Mouse (Mus musculus) hindbrain, embryonic 14.5 days (tissue): ENCODE measurements around the gene Lgals2. TPM values are rescaled to one million over a fixed set of nuclear protein-coding genes. Genes with fewer than 3 reads are reported as not detected.

Experiments
- ATAC-seq: fragments of 200-750 bp; cut with Nextera tagmentation; 2 replicates; pipeline ENCODE4 v1.8.0; 2017; ENCODE audit warnings: moderate number of reproducible peaks, mild to moderate bottlenecking, moderate TSS enrichment, moderate library complexity; ENCODE audit not compliant: low FRiP score
- DNase-seq: peaks from one replicate; pipeline ENCODE4 v3.0.0-alpha.2; 2015; ENCODE audit warnings: low spot score
- H3K27ac ChIP-seq: fragments of 300-500 bp; sonication (generic); 2 replicates; pipeline ENCODE4 v1.5.1; 2014; ENCODE audit warnings: mild to moderate bottlenecking, moderate library complexity
- H3K27me3 ChIP-seq: fragments of 300-500 bp; sonication (generic); 2 replicates; pipeline ENCODE4 v1.6.1; 2014; ENCODE audit warnings: mild to moderate bottlenecking, low read length, mixed read lengths; ENCODE audit not compliant: control insufficient read depth, insufficient read depth
- H3K36me3 ChIP-seq: fragments of 300-500 bp; sonication (generic); replicated peaks from 2 replicates; pipeline ENCODE4 v1.6.1; 2014; ENCODE audit not compliant: control insufficient read depth, insufficient read depth
- H3K4me1 ChIP-seq: fragments of 300-500 bp; sonication (generic); replicated peaks from 2 replicates; pipeline ENCODE4 v1.6.1; 2014; ENCODE audit warnings: antibody characterized with exemption, low read length, mixed read lengths; ENCODE audit not compliant: control insufficient read depth, insufficient read depth
- H3K4me2 ChIP-seq: fragments of 300-500 bp; sonication (generic); replicated peaks from 2 replicates; pipeline ENCODE4 v1.6.1; 2014; ENCODE audit warnings: mild to moderate bottlenecking, moderate library complexity
- H3K4me3 ChIP-seq: fragments of 300-500 bp; sonication (generic); replicated peaks from 2 replicates; pipeline ENCODE4 v1.5.1; 2014; ENCODE audit warnings: mild to moderate bottlenecking, low read length
- H3K9ac ChIP-seq: fragments of 300-500 bp; sonication (generic); 2 replicates; pipeline ENCODE4 v1.6.1; 2014
- H3K9me3 ChIP-seq: fragments of 300-500 bp; sonication (generic); 2 replicates; pipeline ENCODE4 v1.6.1; 2016; ENCODE audit warnings: low read length; ENCODE audit not compliant: control insufficient read depth
- WGBS: fragments of 180-500 bp; shearing (Covaris S2); extraction: QIAGEN DNeasy Blood & Tissue Kit; methylation state at CpG from one replicate; pipeline ENCODE4 v1.1.7; 2014; 5-methylcytosine and 5-hydroxymethylcytosine counted together
- polyA plus RNA-seq: library from polyadenylated mRNA; unstranded; fragments of >200 nt; fragmentation: Nextera tagmentation; extraction: Ambion mirVana; gene quantifications from 2 replicates; pipeline ENCODE4 v1.2.1, GENCODE M21; 2014

Lgals2 gene
- polyA plus RNA-seq, 1 experiment from 2014 or later = not detected

DNA sequence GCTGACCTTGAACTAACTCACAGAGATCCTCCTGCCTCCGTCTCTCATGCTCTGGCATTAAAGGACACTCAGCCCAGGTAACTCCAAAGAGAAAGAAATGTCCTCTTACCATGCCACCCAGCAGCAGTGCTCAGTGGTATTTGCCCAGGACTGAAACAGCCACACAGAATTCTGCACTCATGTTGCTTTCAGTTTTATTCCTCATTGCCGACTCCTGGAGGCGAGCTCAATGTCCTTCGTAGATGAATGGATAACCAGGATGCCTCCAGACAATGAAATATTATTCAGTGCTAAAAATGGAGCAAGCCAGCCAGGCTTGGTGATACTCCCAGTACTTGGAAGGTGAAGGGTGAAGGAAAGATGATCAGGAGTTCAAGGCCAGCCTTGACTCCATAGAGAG is 41.7 kb downstream of the Lgals2 start:
- Histone ChIP-seq H3K27me3 (no peaks in the 10 kb centered on the region), H3K9me3 (no peaks in the 10 kb centered on the region), H3K9ac (no peak overlapping the region), H3K36me3 (no peaks in the 10 kb centered on the region), H3K4me1 (no peaks in the 10 kb centered on the region), H3K27ac (no peak overlapping the region), H3K4me2 (no peak overlapping the region), H3K4me3 (no peak overlapping the region)
- DNase-seq = no peak
- 95% methylated on average over 4 of the region's 4 CpGs for WGBS
- no peak for ATAC-seq

DNA sequence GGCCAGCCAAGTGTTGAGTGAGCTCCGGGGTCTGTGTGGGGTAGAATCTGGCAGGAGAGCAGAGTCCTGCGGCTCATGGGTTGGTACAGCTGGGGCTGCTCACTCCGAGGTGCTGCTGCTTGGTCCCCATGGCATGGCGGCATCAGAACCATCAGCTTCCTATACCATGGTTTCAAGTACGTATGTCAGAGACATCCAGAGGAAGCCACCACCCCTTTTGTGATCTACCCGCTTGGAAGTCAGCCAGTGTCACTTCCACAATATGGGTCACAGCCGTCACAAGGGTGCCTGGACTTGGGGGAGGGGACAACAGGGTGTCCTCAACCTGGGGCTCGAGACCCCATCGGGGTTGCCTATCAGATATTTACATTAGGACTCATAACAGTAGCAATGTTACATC is 45.2 kb downstream of the Lgals2 start:
- Histone ChIP-seq H3K4me3 (no peak overlapping the region), H3K9ac (no peak overlapping the region), H3K4me1 (no peaks in the 10 kb centered on the region), H3K4me2 (no peak overlapping the region), H3K36me3 (no peaks in the 10 kb centered on the region), H3K27me3 (0 out of 2 replicates have a peak, but pooled peaks cover 5% of the 10 kb centered on the region), H3K27ac (no peak overlapping the region), H3K9me3 (no peaks in the 10 kb centered on the region)
- ATAC-seq (no peak), DNase-seq (no peak)
- WGBS = 69% methylated on average over 9 of the region's 9 CpGs

DNA sequence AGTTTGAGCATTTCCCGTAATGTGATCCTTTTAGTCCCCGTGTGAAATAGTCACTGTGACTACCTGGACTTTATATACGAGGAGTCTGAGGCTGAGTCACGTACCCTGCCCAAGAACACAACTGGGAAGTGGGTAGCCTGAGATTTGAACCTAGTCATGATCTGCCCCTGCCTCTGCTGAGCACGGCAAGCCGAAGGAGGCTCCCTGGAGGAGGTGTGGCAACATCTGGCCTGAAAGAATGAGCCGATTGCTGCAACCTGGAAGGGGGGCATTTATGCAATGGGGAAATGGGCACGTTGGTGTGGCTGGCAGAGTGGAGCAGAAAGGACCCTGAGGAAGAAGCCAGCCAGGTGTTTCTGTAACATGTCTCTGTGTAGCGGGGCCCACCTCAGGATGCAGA is 45.6 kb downstream of the Lgals2 start:
- Histone ChIP-seq H3K9me3 (no peaks in the 10 kb centered on the region), H3K36me3 (no peaks in the 10 kb centered on the region), H3K4me3 (no peak overlapping the region), H3K4me2 (no peak overlapping the region), H3K27ac (no peak overlapping the region), H3K4me1 (no peaks in the 10 kb centered on the region), H3K9ac (no peak overlapping the region), H3K27me3 (0 out of 2 replicates have a peak, but pooled peaks cover 5% of the 10 kb centered on the region)
- no peak for DNase-seq
- WGBS = 70% methylated on average over 9 of the region's 9 CpGs
- ATAC-seq = no peak

DNA sequence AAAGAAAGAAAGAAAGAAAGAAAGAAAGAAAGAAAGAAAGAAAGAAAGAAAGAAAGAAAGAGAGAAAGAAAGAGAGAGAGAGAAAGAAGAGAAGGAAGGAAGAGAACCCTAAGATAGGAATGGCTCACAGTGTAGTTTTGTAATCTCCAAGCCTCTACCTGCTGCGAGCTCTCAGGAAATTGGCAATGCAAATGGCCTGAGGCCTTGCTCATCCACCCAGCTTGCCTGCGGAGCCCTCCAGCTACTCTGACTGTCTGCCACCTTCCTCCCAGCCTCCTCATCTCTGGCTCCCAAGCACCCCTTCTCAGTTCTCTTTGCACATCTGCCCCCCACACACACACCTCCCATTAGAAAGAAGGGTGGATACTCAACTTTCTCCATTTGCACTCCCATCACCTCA is 46.3 kb downstream of the Lgals2 start:
- H3K36me3 ChIP-seq = no peaks in the 10 kb centered on the region
- H3K4me3 ChIP-seq = no peak overlapping the region
- H3K9me3 ChIP-seq = no peaks in the 10 kb centered on the region
- DNase-seq = no peak
- no peaks in the 10 kb centered on the region for H3K4me1 ChIP-seq
- H3K27ac ChIP-seq = no peak overlapping the region
- H3K27me3 ChIP-seq = peaks cover 6% of the 10 kb centered on the region; the same call in 1 of the 2 replicates
- WGBS = 84% methylated on average over 2 of the region's 2 CpGs
- ATAC-seq = no peak
- no peak overlapping the region for H3K4me2 ChIP-seq
- H3K9ac ChIP-seq = no peak overlapping the region

DNA sequence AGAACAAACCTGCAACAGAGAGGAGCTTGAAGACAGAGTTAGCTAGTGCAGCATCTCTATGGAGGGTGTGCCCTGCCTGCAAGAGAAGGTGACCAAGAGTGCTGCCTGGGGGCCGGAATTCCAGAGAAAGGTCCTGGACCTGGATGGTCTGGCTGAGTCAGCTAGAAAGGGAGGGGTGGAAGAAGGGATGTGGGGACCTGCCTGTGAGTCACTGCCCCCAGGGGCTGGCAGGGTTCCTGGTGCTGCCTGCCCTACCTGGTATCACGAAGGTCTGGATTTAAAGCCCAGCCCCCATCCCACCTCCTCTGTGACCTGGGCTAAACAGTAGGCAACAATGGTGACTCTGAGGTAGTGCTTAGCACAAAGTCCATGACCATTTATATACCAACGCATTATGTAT is 48.2 kb downstream of the Lgals2 start:
- ATAC-seq (no peak), DNase-seq (no peak)
- 90% methylated on average over 3 of the region's 3 CpGs for WGBS

DNA sequence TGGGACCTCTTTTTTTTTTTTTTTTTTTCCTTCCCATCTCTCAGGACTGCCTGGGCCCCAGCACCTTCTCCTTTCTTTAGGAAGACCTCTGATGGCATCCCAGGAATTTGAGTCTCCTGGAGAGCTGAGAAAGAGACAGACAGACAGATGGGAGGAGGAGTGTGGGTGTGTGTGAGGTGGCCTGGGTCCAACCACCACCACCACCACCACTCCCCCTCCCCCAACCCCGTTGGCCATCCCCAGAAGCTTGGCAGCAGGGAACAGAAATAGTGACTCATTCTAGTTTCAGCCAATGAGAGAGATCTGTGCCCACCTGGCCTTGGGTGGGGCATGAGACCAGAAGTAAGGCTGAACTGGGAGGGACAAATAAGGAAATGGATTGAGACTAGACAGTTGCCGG is 48.7 kb downstream of the Lgals2 start:
- Histone ChIP-seq H3K4me3 (no peak overlapping the region), H3K4me1 (peaks cover 14% of the 10 kb centered on the region; the same call in 1 of the 2 replicates), H3K4me2 (no peak overlapping the region), H3K36me3 (no peaks in the 10 kb centered on the region), H3K27ac (no peak overlapping the region), H3K27me3 (peaks cover 30% of the 10 kb centered on the region), H3K9ac (no peak overlapping the region), H3K9me3 (no peaks in the 10 kb centered on the region)
- WGBS = 58% methylated on average over 2 of the region's 2 CpGs
- DNase-seq (no peak), ATAC-seq (no peak)

More for the DNA sequence above, 48.2 kb downstream of the Lgals2 start:
- Histone ChIP-seq H3K9me3 (no peaks in the 10 kb centered on the region), H3K9ac (no peak overlapping the region), H3K4me1 (peaks cover 8% of the 10 kb centered on the region; the same call in 1 of the 2 replicates), H3K36me3 (no peaks in the 10 kb centered on the region), H3K27me3 (peaks cover 25% of the 10 kb centered on the region), H3K4me3 (no peak overlapping the region), H3K27ac (no peak overlapping the region), H3K4me2 (no peak overlapping the region)

DNA sequence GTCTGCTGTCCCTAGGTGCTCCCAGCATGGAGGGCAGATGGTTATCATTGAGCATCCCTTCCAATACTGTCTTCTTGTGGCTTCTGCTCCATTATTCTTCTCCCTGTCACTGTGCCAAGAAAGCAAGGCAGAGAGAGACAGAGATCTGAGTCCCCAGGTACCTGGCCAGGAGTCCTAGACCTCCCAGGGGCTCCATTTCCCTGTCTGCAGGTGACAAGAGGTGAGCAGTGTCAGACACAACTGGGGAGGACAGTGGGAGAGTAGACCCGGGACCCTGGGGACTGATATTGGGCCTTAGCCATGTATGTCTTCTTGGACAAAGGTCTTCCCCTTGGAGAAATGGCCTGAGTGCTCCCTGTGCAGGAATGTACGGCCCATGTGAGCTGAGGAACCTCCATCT is 50.0 kb downstream of the Lgals2 start:
- ATAC-seq (no peak), DNase-seq (no peak)
- Histone ChIP-seq H3K36me3 (no peaks in the 10 kb centered on the region), H3K4me1 (peaks cover 15% of the 10 kb centered on the region; the same call in 1 of the 2 replicates), H3K4me2 (no peak overlapping the region), H3K9me3 (no peaks in the 10 kb centered on the region), H3K9ac (no peak overlapping the region), H3K4me3 (no peak overlapping the region), H3K27me3 (peaks cover 41% of the 10 kb centered on the region), H3K27ac (no peak overlapping the region)
- whole genome bisulfite sequencing = 75% methylated on average over 2 of the region's 2 CpGs

DNA sequence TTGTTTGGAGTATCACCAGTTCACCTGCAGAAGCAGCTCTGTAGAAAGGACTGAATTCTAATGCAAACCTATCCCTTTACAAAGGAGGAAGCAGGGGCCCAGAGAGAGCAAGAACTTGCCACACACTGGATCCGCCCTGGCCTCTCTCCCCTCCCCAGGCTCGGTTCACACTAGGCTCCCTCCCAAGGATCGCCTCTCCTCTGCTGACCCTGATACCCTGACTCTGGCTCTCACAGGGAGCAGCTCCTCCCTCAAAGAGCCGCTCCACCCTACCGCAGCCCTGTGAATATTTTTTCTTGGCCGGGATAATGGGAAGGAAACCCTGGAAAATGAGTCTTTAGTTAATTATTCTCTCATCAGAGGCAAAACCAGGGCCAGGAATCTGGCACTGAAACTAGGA is 51.0 kb downstream of the Lgals2 start:
- peaks cover 41% of the 10 kb centered on the region for H3K27me3 ChIP-seq
- no peaks in the 10 kb centered on the region for H3K36me3 ChIP-seq
- no peak for ATAC-seq
- no peak overlapping the region for H3K27ac ChIP-seq
- H3K4me3 ChIP-seq = no peak overlapping the region
- no peak for DNase-seq
- H3K4me2 ChIP-seq = no peak overlapping the region
- 11% methylated on average over 6 of the region's 6 CpGs for WGBS
- H3K9ac ChIP-seq = no peak overlapping the region
- H3K9me3 ChIP-seq = no peaks in the 10 kb centered on the region
- H3K4me1 ChIP-seq = peaks cover 15% of the 10 kb centered on the region; the same call in 1 of the 2 replicates

DNA sequence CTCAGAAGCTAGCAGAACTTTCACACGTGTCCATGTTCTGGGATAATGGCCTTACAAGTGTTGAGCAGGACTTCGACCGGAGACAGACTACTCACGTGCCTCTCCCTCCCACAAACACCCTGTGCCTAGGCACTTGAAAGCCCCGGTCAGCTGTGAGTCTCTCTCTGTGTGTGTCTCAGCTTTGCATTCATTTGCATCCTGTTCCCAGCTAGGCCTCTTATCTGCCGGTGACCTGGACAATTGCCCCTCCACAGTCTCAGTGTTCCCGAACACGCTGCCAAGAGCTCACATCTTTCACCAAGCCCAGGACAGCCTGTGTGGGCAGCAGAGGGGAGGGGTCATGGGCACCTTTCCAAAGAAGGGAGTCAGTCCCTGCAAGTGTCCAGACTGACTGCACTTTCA is 51.8 kb downstream of the Lgals2 start:
- H3K4me2 ChIP-seq = no peak overlapping the region
- H3K4me1 ChIP-seq = peaks cover 15% of the 10 kb centered on the region; the same call in 1 of the 2 replicates
- WGBS = 4% methylated on average over 8 of the region's 8 CpGs
- H3K27ac ChIP-seq = no peak overlapping the region
- DNase-seq = no peak
- no peak overlapping the region for H3K4me3 ChIP-seq
- H3K36me3 ChIP-seq = no peaks in the 10 kb centered on the region
- H3K27me3 ChIP-seq = peaks cover 41% of the 10 kb centered on the region
- no peak overlapping the region for H3K9ac ChIP-seq
- H3K9me3 ChIP-seq = no peaks in the 10 kb centered on the region
- no peak for ATAC-seq
